Mouse (Mus musculus) C2C12 (cell line): ENCODE measurements around the gene Cenpb.

ENCODE experiments used
- CEBPB ChIP-seq: IDR thresholded peaks from one replicate; pipeline ENCODE4 v1.6.1; 2011; ENCODE audit warnings: low read depth, mild to moderate bottlenecking, control low read depth, moderate library complexity
- CTCF ChIP-seq: IDR thresholded peaks from one replicate; pipeline ENCODE4 v1.5.1; 2011; ENCODE audit not compliant: control insufficient read depth, insufficient read depth, insufficient read length
- FOSL1 ChIP-seq: IDR thresholded peaks from one replicate; pipeline ENCODE4 v1.8.0; 2011; ENCODE audit warnings: mild to moderate bottlenecking, low read length; ENCODE audit not compliant: poor library complexity, insufficient read depth, severe bottlenecking
- MAX ChIP-seq: IDR thresholded peaks from one replicate; pipeline ENCODE4 v1.6.1; 2011; ENCODE audit warnings: mild to moderate bottlenecking, control low read depth
- MYOD1 ChIP-seq: IDR thresholded peaks from one replicate; pipeline ENCODE4 v1.6.1; 2011; ENCODE audit warnings: low read depth; ENCODE audit not compliant: control insufficient read depth, insufficient read length
- MYOG ChIP-seq: IDR thresholded peaks from one replicate; pipeline ENCODE4 v1.6.1; 2011; ENCODE audit not compliant: control insufficient read depth, insufficient read length; ENCODE audit errors: extremely low read depth
- USF1 ChIP-seq: IDR thresholded peaks from one replicate; pipeline ENCODE4 v1.6.1; 2011; ENCODE audit warnings: low read depth, mild to moderate bottlenecking, control low read depth, moderate library complexity

DNA sequence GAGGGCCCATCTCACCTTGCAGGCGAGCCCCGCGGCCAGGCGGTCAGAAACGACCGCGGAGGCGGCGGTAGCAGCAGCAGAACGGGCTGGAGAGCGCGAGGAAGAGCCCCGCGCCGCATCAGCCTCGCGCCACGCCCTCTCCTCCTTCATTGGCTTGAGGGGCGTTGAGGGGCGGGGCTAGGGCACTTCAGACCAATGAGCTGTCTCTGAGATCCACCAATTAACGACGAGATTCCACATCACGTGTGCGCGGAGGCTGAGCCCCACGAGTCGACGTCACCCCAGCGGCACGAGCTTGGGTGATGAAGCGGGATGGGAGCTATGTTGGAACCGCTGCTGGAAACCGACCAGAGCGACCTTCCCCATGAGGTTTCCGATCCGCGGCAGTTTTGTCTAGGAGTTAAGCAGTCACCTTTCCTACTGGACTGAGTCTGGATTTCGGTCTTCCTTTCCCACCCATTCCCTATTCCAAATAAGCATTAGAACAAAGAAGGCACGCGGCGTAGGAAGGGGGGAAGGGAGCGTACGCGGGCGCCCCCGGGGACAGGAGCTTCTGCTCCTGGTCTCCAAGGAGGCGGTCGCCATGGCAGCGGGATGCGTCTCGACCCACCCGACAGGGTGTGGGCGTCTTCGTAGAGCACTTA is 19.8 kb downstream of the Cenpb start, which contains the start of gene 1700037H04Rik:
- TF ChIP-seq CTCF = no peak
- TF ChIP-seq MAX = peak; percentile 98
- TF ChIP-seq MYOD1 = no peak
- no peak for TF ChIP-seq MYOG
- peak; percentile 99 for TF ChIP-seq USF1
- TF ChIP-seq CEBPB = no peak
- no peak for TF ChIP-seq FOSL1
